Mouse (Mus musculus) lung, embryonic 14.5 days (tissue): ENCODE results near the gene Ppp1r13b. TPM values are rescaled to one million over a fixed set of nuclear protein-coding genes. Genes with fewer than 3 reads are reported as not detected.

Experiments used
- ATAC-seq: fragments of 200-750 bp; cut with Nextera tagmentation; 2 replicates; pipeline ENCODE4 v1.8.0; 2017; ENCODE audit warnings: mild to moderate bottlenecking, moderate TSS enrichment, moderate library complexity; ENCODE audit not compliant: insufficient read depth
- DNase-seq: peaks from one replicate; pipeline ENCODE4 v3.0.0-alpha.2; 2015
- H3K27ac ChIP-seq: fragments of 300-500 bp; sonication (generic); 2 replicates; pipeline ENCODE4 v1.5.1; 2014; ENCODE audit warnings: low read depth, mild to moderate bottlenecking, moderate library complexity
- H3K27me3 ChIP-seq: fragments of 300-500 bp; sonication (generic); 2 replicates; pipeline ENCODE4 v1.6.1; 2014; ENCODE audit warnings: low read length, control low read depth; ENCODE audit not compliant: insufficient read depth
- H3K36me3 ChIP-seq: fragments of 300-500 bp; sonication (generic); 2 replicates; pipeline ENCODE4 v1.6.1; 2014; ENCODE audit warnings: control low read depth; ENCODE audit not compliant: insufficient read depth
- H3K4me1 ChIP-seq: fragments of 300-500 bp; sonication (generic); 2 replicates; pipeline ENCODE4 v1.6.1; 2014; ENCODE audit warnings: antibody characterized with exemption, control low read depth; ENCODE audit not compliant: insufficient read depth
- H3K4me2 ChIP-seq: fragments of 300-500 bp; sonication (generic); 2 replicates; pipeline ENCODE4 v1.6.1; 2014; ENCODE audit warnings: mild to moderate bottlenecking
- H3K4me3 ChIP-seq: fragments of 300-500 bp; sonication (generic); 2 replicates; pipeline ENCODE4 v1.5.1; 2014; ENCODE audit warnings: low read depth, low read length
- H3K9ac ChIP-seq: fragments of 300-500 bp; sonication (generic); 2 replicates; pipeline ENCODE4 v1.6.1; 2014
- H3K9me3 ChIP-seq: fragments of 300-500 bp; sonication (generic); 2 replicates; pipeline ENCODE4 v1.6.1; 2016; ENCODE audit warnings: low read depth, low read length, control low read depth
- CTCF ChIP-seq: IDR thresholded peaks from 2 replicates; pipeline ENCODE4 v1.5.1; 2016; ENCODE audit warnings: antibody characterized with exemption, low read depth
- WGBS: fragments of 180-500 bp; shearing (Covaris S2); extraction: QIAGEN DNeasy Blood & Tissue Kit; methylation state at CpG from one replicate; pipeline ENCODE4 v1.1.7; 2014; 5-methylcytosine and 5-hydroxymethylcytosine counted together
- polyA plus RNA-seq: library from polyadenylated mRNA; unstranded; fragments of >200 nt; fragmentation: Nextera tagmentation; extraction: Ambion mirVana; gene quantifications from 2 replicates; pipeline ENCODE4 v1.2.1, GENCODE M21; 2014

Ppp1r13b gene
- polyA plus RNA-seq, 1 experiment from 2014 or later: 29.0 TPM

GRCm38 (mm10) chr12:111931411-111932025 is 23.6 kb upstream of the Ppp1r13b start:
- TF ChIP-seq CTCF: no peak
- DNase-seq (no peak), ATAC-seq (no peak)
- Histone ChIP-seq H3K9me3 (no peaks in the 10 kb centered on the region), H3K4me1 (peaks cover 26% of the 10 kb centered on the region), H3K36me3 (no peaks in the 10 kb centered on the region), H3K9ac (no peak overlapping the region), H3K27ac (peak overlapping the region; percentile 48; the same call in 1 of the 2 replicates), H3K4me3 (no peak overlapping the region), H3K27me3 (no peaks in the 10 kb centered on the region), H3K4me2 (no peak overlapping the region)
- WGBS: 78% methylated on average over 9 of the region's 9 CpGs

- ATAC-seq (no peak), DNase-seq (no peak)
- no peak overlapping the region for H3K27ac ChIP-seq
- no peak overlapping the region for H3K4me3 ChIP-seq
- H3K9ac ChIP-seq: no peak overlapping the region
- H3K9me3 ChIP-seq: no peaks in the 10 kb centered on the region
- 61% methylated on average over 18 of the region's 18 CpGs for WGBS
- H3K4me2 ChIP-seq: no peak overlapping the region
- peaks cover 20% of the 10 kb centered on the region for H3K4me1 ChIP-seq
- no peaks in the 10 kb centered on the region for H3K27me3 ChIP-seq
- no peaks in the 10 kb centered on the region for H3K36me3 ChIP-seq
- no peak for TF ChIP-seq CTCF
Observed at GRCm38 (mm10) chr12:111928411-111928966, 20.6 kb upstream of the Ppp1r13b start.

- H3K36me3 ChIP-seq: no peaks in the 10 kb centered on the region
- ATAC-seq (peak; percentile 25; the same call in 1 of the 2 replicates), DNase-seq (peak; percentile 68)
- WGBS: 58% methylated on average over 1 of the region's 1 CpGs
- H3K9me3 ChIP-seq: no peaks in the 10 kb centered on the region
- no peaks in the 10 kb centered on the region for H3K27me3 ChIP-seq
- H3K27ac ChIP-seq: peak overlapping the region; percentile 6; the same call in 1 of the 2 replicates
- peaks cover 11% of the 10 kb centered on the region for H3K4me1 ChIP-seq
- no peak overlapping the region for H3K9ac ChIP-seq
- no peak overlapping the region for H3K4me3 ChIP-seq
- no peak for TF ChIP-seq CTCF
- H3K4me2 ChIP-seq: no peak overlapping the region
Observed at GRCm38 (mm10) chr12:111927338-111927737, 19.4 kb upstream of the Ppp1r13b start.

- no peak for TF ChIP-seq CTCF
- peaks cover 4% of the 10 kb centered on the region for H3K4me1 ChIP-seq
- H3K27ac ChIP-seq: no peak overlapping the region
- no peak overlapping the region for H3K4me2 ChIP-seq
- ATAC-seq (no peak), DNase-seq (no peak)
- no peak overlapping the region for H3K4me3 ChIP-seq
- no peaks in the 10 kb centered on the region for H3K9me3 ChIP-seq
- H3K9ac ChIP-seq: no peak overlapping the region
- H3K27me3 ChIP-seq: no peaks in the 10 kb centered on the region
- no peaks in the 10 kb centered on the region for H3K36me3 ChIP-seq
- 86% methylated on average over 6 of the region's 6 CpGs for WGBS
Observed at GRCm38 (mm10) chr12:111923117-111923516, 15.2 kb upstream of the Ppp1r13b start.

GRCm38 (mm10) chr12:111920046-111920445 is 12.1 kb upstream of the Ppp1r13b start:
- ATAC-seq: peak; percentile 48; the same call in 1 of the 2 replicates
- no peaks in the 10 kb centered on the region for H3K9me3 ChIP-seq
- H3K9ac ChIP-seq: no peak overlapping the region
- peak; percentile 49 for DNase-seq
- WGBS: 23% methylated on average over 9 of the region's 9 CpGs
- no peak overlapping the region for H3K4me3 ChIP-seq
- no peak overlapping the region for H3K27ac ChIP-seq
- TF ChIP-seq CTCF: no peak
- H3K36me3 ChIP-seq: no peaks in the 10 kb centered on the region
- H3K27me3 ChIP-seq: no peaks in the 10 kb centered on the region
- H3K4me1 ChIP-seq: 0 out of 2 replicates have a peak, but pooled peaks cover 5% of the 10 kb centered on the region
- H3K4me2 ChIP-seq: no peak overlapping the region

- peak; percentile 62 for DNase-seq
- peak; percentile 30; the same call in 1 of the 2 replicates for ATAC-seq
- H3K4me3 ChIP-seq: no peak overlapping the region
- no peak for TF ChIP-seq CTCF
- H3K27ac ChIP-seq: peak overlapping the region; percentile 81
- H3K36me3 ChIP-seq: no peaks in the 10 kb centered on the region
- no peak overlapping the region for H3K4me2 ChIP-seq
- 0 out of 2 replicates have a peak, but pooled peaks cover 5% of the 10 kb centered on the region for H3K4me1 ChIP-seq
- H3K27me3 ChIP-seq: no peaks in the 10 kb centered on the region
- WGBS: 35% methylated on average over 12 of the region's 12 CpGs
- no peak overlapping the region for H3K9ac ChIP-seq
- H3K9me3 ChIP-seq: no peaks in the 10 kb centered on the region
Observed at GRCm38 (mm10) chr12:111916514-111917217, 8.8 kb upstream of the Ppp1r13b start.

GRCm38 (mm10) chr12:111915781-111916180 is 7.9 kb upstream of the Ppp1r13b start:
- no peaks in the 10 kb centered on the region for H3K27me3 ChIP-seq
- ATAC-seq (no peak), DNase-seq (no peak)
- WGBS: 88% methylated on average over 6 of the region's 6 CpGs
- H3K9me3 ChIP-seq: no peaks in the 10 kb centered on the region
- no peak overlapping the region for H3K4me2 ChIP-seq
- H3K27ac ChIP-seq: peak overlapping the region; percentile 48; the same call in 1 of the 2 replicates
- H3K4me3 ChIP-seq: no peak overlapping the region
- TF ChIP-seq CTCF: no peak
- no peak overlapping the region for H3K9ac ChIP-seq
- H3K4me1 ChIP-seq: 0 out of 2 replicates have a peak, but pooled peaks cover 5% of the 10 kb centered on the region
- no peaks in the 10 kb centered on the region for H3K36me3 ChIP-seq
